Mouse (Mus musculus): ENCODE measurements around the gene Olfm3. TPM values are rescaled to one million over a fixed set of nuclear protein-coding genes. Genes with fewer than 3 reads are reported as not detected.

The Olfm3 gene
- polyA plus RNA-seq, 1 experiment from 2014 or later: not detected

GRCm38 (mm10) chr3:114930796-114931195 lies 26.9 kb downstream of the Olfm3 start:
- Histone ChIP-seq H3K4me3 (ENCODE audit: low read depth, low read length) (no peak overlapping the region), H3K36me3 (ENCODE audit: control insufficient read depth, insufficient read depth, low read length) (no peaks in the 10 kb centered on the region), H3K4me1 (ENCODE audit: control insufficient read depth, insufficient read depth, low read length) (no peaks in the 10 kb centered on the region), H3K27ac (replicated peaks; ENCODE audit: low read depth, low read length) (no peak overlapping the region), H3K9me3 (ENCODE audit: control insufficient read depth, low read length) (no peaks in the 10 kb centered on the region), H3K9ac (ENCODE audit: low read length) (no peak overlapping the region), H3K4me2 (ENCODE audit: low read depth, severe bottlenecking) (no peak overlapping the region), H3K27me3 (ENCODE audit: control insufficient read depth, insufficient read depth, low read length) (no peaks in the 10 kb centered on the region)
- ATAC-seq (ENCODE audit: insufficient number of reproducible peaks, low FRiP score, low TSS enrichment, low read depth) (no peak), DNase-seq (ENCODE audit: low spot score) (no peak)
- 82% methylated on average over 2 of the region's 2 CpGs for WGBS

GRCm38 (mm10) chr3:114932881-114933280 lies 29.0 kb downstream of the Olfm3 start:
- no peaks in the 10 kb centered on the region for H3K4me1 ChIP-seq (ENCODE audit: control insufficient read depth, insufficient read depth, low read length)
- H3K9me3 ChIP-seq (ENCODE audit: control insufficient read depth, low read length): no peaks in the 10 kb centered on the region
- no peak overlapping the region for H3K4me3 ChIP-seq (ENCODE audit: low read depth, low read length)
- H3K27me3 ChIP-seq (ENCODE audit: control insufficient read depth, insufficient read depth, low read length): no peaks in the 10 kb centered on the region
- H3K9ac ChIP-seq (ENCODE audit: low read length): no peak overlapping the region
- H3K36me3 ChIP-seq (ENCODE audit: control insufficient read depth, insufficient read depth, low read length): no peaks in the 10 kb centered on the region
- H3K27ac ChIP-seq (replicated peaks; ENCODE audit: low read depth, low read length): no peak overlapping the region
- WGBS: 90% methylated on average over 2 of the region's 2 CpGs
- DNase-seq (ENCODE audit: low spot score): no peak
- no peak for ATAC-seq (ENCODE audit: insufficient number of reproducible peaks, low FRiP score, low TSS enrichment, low read depth)
- no peak overlapping the region for H3K4me2 ChIP-seq (ENCODE audit: low read depth, severe bottlenecking)

- Histone ChIP-seq H3K9me3 (ENCODE audit: control insufficient read depth, low read length) (no peaks in the 10 kb centered on the region), H3K4me3 (ENCODE audit: low read depth, low read length) (no peak overlapping the region), H3K4me1 (ENCODE audit: control insufficient read depth, insufficient read depth, low read length) (no peaks in the 10 kb centered on the region), H3K9ac (ENCODE audit: low read length) (no peak overlapping the region), H3K27me3 (ENCODE audit: control insufficient read depth, insufficient read depth, low read length) (no peaks in the 10 kb centered on the region), H3K4me2 (ENCODE audit: low read depth, severe bottlenecking) (no peak overlapping the region), H3K27ac (replicated peaks; ENCODE audit: low read depth, low read length) (no peak overlapping the region), H3K36me3 (ENCODE audit: control insufficient read depth, insufficient read depth, low read length) (no peaks in the 10 kb centered on the region)
- DNase-seq (ENCODE audit: low spot score) (no peak), ATAC-seq (ENCODE audit: insufficient number of reproducible peaks, low FRiP score, low TSS enrichment, low read depth) (no peak)
Observed at GRCm38 (mm10) chr3:114954904-114955303, 51.0 kb downstream of the Olfm3 start.

GRCm38 (mm10) chr3:114959311-114959967 lies 55.6 kb downstream of the Olfm3 start:
- no peaks in the 10 kb centered on the region for H3K4me1 ChIP-seq (ENCODE audit: control insufficient read depth, insufficient read depth, low read length)
- H3K36me3 ChIP-seq (ENCODE audit: control insufficient read depth, insufficient read depth, low read length): no peaks in the 10 kb centered on the region
- H3K9me3 ChIP-seq (ENCODE audit: control insufficient read depth, low read length): no peaks in the 10 kb centered on the region
- no peaks in the 10 kb centered on the region for H3K27me3 ChIP-seq (ENCODE audit: control insufficient read depth, insufficient read depth, low read length)
- no peak overlapping the region for H3K27ac ChIP-seq (replicated peaks; ENCODE audit: low read depth, low read length)
- no peak overlapping the region for H3K9ac ChIP-seq (ENCODE audit: low read length)
- 73% methylated on average over 7 of the region's 7 CpGs for WGBS
- no peak for ATAC-seq (ENCODE audit: insufficient number of reproducible peaks, low FRiP score, low TSS enrichment, low read depth)
- no peak overlapping the region for H3K4me3 ChIP-seq (ENCODE audit: low read depth, low read length)
- no peak overlapping the region for H3K4me2 ChIP-seq (ENCODE audit: low read depth, severe bottlenecking)
- no peak for DNase-seq (ENCODE audit: low spot score)

GRCm38 (mm10) chr3:114962316-114963083 lies 58.6 kb downstream of the Olfm3 start:
- no peaks in the 10 kb centered on the region for H3K4me1 ChIP-seq (ENCODE audit: control insufficient read depth, insufficient read depth, low read length)
- no peaks in the 10 kb centered on the region for H3K36me3 ChIP-seq (ENCODE audit: control insufficient read depth, insufficient read depth, low read length)
- no peaks in the 10 kb centered on the region for H3K9me3 ChIP-seq (ENCODE audit: control insufficient read depth, low read length)
- H3K27ac ChIP-seq (replicated peaks; ENCODE audit: low read depth, low read length): no peak overlapping the region
- 79% methylated on average over 4 of the region's 4 CpGs for WGBS
- H3K4me2 ChIP-seq (ENCODE audit: low read depth, severe bottlenecking): no peak overlapping the region
- no peak for ATAC-seq (ENCODE audit: insufficient number of reproducible peaks, low FRiP score, low TSS enrichment, low read depth)
- H3K27me3 ChIP-seq (ENCODE audit: control insufficient read depth, insufficient read depth, low read length): no peaks in the 10 kb centered on the region
- H3K9ac ChIP-seq (ENCODE audit: low read length): no peak overlapping the region
- H3K4me3 ChIP-seq (ENCODE audit: low read depth, low read length): no peak overlapping the region
- DNase-seq (ENCODE audit: low spot score): no peak

GRCm38 (mm10) chr3:114971183-114971582 lies 67.3 kb downstream of the Olfm3 start:
- no peak overlapping the region for H3K9ac ChIP-seq (ENCODE audit: low read length)
- no peak for ATAC-seq (ENCODE audit: insufficient number of reproducible peaks, low FRiP score, low TSS enrichment, low read depth)
- H3K36me3 ChIP-seq (ENCODE audit: control insufficient read depth, insufficient read depth, low read length): no peaks in the 10 kb centered on the region
- no peaks in the 10 kb centered on the region for H3K4me1 ChIP-seq (ENCODE audit: control insufficient read depth, insufficient read depth, low read length)
- no peaks in the 10 kb centered on the region for H3K9me3 ChIP-seq (ENCODE audit: control insufficient read depth, low read length)
- no peak overlapping the region for H3K4me2 ChIP-seq (ENCODE audit: low read depth, severe bottlenecking)
- no peaks in the 10 kb centered on the region for H3K27me3 ChIP-seq (ENCODE audit: control insufficient read depth, insufficient read depth, low read length)
- no peak for DNase-seq (ENCODE audit: low spot score)
- no peak overlapping the region for H3K4me3 ChIP-seq (ENCODE audit: low read depth, low read length)
- H3K27ac ChIP-seq (replicated peaks; ENCODE audit: low read depth, low read length): no peak overlapping the region

GRCm38 (mm10) chr3:114972522-114972921 lies 68.6 kb downstream of the Olfm3 start:
- H3K4me2 ChIP-seq (ENCODE audit: low read depth, severe bottlenecking): no peak overlapping the region
- ATAC-seq (ENCODE audit: insufficient number of reproducible peaks, low FRiP score, low TSS enrichment, low read depth) (no peak), DNase-seq (ENCODE audit: low spot score) (no peak)
- H3K9ac ChIP-seq (ENCODE audit: low read length): no peak overlapping the region
- WGBS: 62% methylated on average over 1 of the region's 1 CpGs
- no peak overlapping the region for H3K4me3 ChIP-seq (ENCODE audit: low read depth, low read length)
- H3K9me3 ChIP-seq (ENCODE audit: control insufficient read depth, low read length): no peaks in the 10 kb centered on the region
- no peaks in the 10 kb centered on the region for H3K36me3 ChIP-seq (ENCODE audit: control insufficient read depth, insufficient read depth, low read length)
- no peaks in the 10 kb centered on the region for H3K27me3 ChIP-seq (ENCODE audit: control insufficient read depth, insufficient read depth, low read length)
- H3K4me1 ChIP-seq (ENCODE audit: control insufficient read depth, insufficient read depth, low read length): no peaks in the 10 kb centered on the region
- H3K27ac ChIP-seq (replicated peaks; ENCODE audit: low read depth, low read length): no peak overlapping the region

GRCm38 (mm10) chr3:114990828-114991227 lies 87.0 kb downstream of the Olfm3 start:
- Histone ChIP-seq H3K9me3 (ENCODE audit: control insufficient read depth, low read length) (no peaks in the 10 kb centered on the region), H3K36me3 (ENCODE audit: control insufficient read depth, insufficient read depth, low read length) (no peaks in the 10 kb centered on the region), H3K27ac (replicated peaks; ENCODE audit: low read depth, low read length) (no peak overlapping the region), H3K27me3 (ENCODE audit: control insufficient read depth, insufficient read depth, low read length) (no peaks in the 10 kb centered on the region), H3K4me1 (ENCODE audit: control insufficient read depth, insufficient read depth, low read length) (no peaks in the 10 kb centered on the region), H3K4me2 (ENCODE audit: low read depth, severe bottlenecking) (no peak overlapping the region), H3K9ac (ENCODE audit: low read length) (no peak overlapping the region), H3K4me3 (ENCODE audit: low read depth, low read length) (no peak overlapping the region)
- WGBS: 93% methylated on average over 2 of the region's 2 CpGs
- DNase-seq (ENCODE audit: low spot score) (no peak), ATAC-seq (ENCODE audit: insufficient number of reproducible peaks, low FRiP score, low TSS enrichment, low read depth) (no peak)

All from limb, embryonic 11.5 days (tissue).